Comparison of ENCODE assay signal across 8 mouse cellular contexts in the genomic region with DNA sequence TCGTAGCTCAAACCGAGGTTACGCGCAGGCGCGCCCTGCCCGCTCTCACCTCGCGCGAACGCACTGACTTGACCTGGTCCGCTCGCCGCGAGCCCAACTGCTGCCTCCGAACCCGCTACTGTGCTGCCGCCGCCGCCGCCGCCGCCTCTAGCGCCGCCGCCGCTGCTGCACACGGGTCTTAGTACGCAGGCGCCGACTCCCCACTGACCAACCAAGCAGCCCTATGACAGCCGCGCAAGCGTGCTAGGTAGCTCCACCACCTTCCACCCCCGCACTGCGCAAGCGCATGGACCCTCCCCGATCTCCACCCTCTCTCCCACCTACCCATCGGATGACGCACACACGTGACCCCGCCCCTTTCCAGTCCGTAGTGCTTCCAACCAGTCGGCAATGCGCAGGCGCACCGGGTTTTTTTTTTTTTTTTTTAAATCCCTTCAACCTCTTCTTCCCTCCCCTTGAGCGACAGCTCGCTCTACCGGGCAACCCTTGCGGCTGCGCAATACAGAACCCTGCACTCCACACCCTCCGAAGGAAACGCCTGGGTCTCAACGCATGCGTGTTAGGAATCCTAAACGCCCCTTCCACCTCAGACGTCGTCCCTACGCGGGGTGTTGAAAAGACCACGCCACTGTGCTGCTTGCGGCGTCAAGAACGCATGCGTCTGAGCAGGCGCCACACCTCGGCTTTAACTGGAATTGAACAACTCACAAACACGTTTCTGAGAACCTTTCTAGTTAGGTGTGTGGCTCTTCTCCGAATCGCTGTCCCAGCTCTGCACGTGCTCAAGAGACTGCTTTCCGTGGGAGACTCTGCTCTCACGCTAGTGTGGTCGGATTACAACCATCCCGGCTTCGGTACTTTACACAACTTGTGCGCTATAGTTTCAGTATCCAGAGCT. TPM values are rescaled to one million over a fixed set of nuclear protein-coding genes. Genes with fewer than 3 reads are reported as not detected.
DNase-seq lines count a peak whose midpoint lies in the region; ATAC-seq and TF ChIP-seq lines count a peak whose summit lies in the region.

A gene (minus strand): TSS at position 845 of the 898 bp plus-strand sequence.

- H3K4me1 ChIP-seq in bone marrow macrophage, adult 2 months (ENCODE audit: control insufficient read depth, insufficient read depth, low read length) = peaks cover 25% of the 10 kb centered on the region
- H3K4me1 ChIP-seq in embryonic fibroblast, embryonic 13.5 days (ENCODE audit: control insufficient read depth, insufficient read depth, low read length) = peaks cover 9% of the 10 kb centered on the region
- peaks cover 11% of the 10 kb centered on the region for H3K4me1 ChIP-seq in kidney, embryonic 14.5 days (ENCODE audit: control insufficient read depth, insufficient read depth, low read length)
- H3K4me1 ChIP-seq in limb, embryonic 15.5 days = peaks cover 21% of the 10 kb centered on the region

- H3K4me3 ChIP-seq in bone marrow macrophage, adult 2 months (ENCODE audit: insufficient read depth, low read length) = peak within 1 kb of the TSS; percentile 96
- H3K4me3 ChIP-seq in embryonic fibroblast, embryonic 13.5 days (ENCODE audit: insufficient read depth, low read length) = peak within 1 kb of the TSS; percentile 97
- H3K4me3 ChIP-seq in kidney, embryonic 14.5 days (ENCODE audit: low read length) = peak within 1 kb of the TSS; percentile 87
- H3K4me3 ChIP-seq in limb, embryonic 15.5 days = peak within 1 kb of the TSS; percentile 94

- H3K9me3 ChIP-seq in kidney, embryonic 14.5 days (ENCODE audit: control insufficient read depth, low read length) = no peaks in the 10 kb centered on the region
- no peaks in the 10 kb centered on the region for H3K9me3 ChIP-seq in limb, embryonic 15.5 days

- under 1% methylated on average over 78 of the region's 78 CpGs for WGBS in kidney, embryonic 14.5 days
- under 1% methylated on average over 78 of the region's 78 CpGs for WGBS in limb, embryonic 15.5 days

- peak; percentile 97 for ATAC-seq in kidney, embryonic 14.5 days (ENCODE audit: low FRiP score, low TSS enrichment)
- ATAC-seq in limb, embryonic 15.5 days (ENCODE audit: insufficient number of reproducible peaks, low FRiP score, low TSS enrichment, low read depth) = peak; percentile 98

- H3K9ac ChIP-seq in kidney, embryonic 14.5 days (ENCODE audit: low read depth, low read length) = peak within 1 kb of the TSS; percentile 98
- peak within 1 kb of the TSS; percentile 91 for H3K9ac ChIP-seq in limb, embryonic 15.5 days

- TF ChIP-seq POLR2A in bone marrow macrophage, adult 2 months (IDR thresholded peaks at IDR 0.05; ENCODE audit: borderline replicate concordance, low read depth, low read length) = no peak
- TF ChIP-seq POLR2A in embryonic fibroblast, embryonic 13.5 days (IDR thresholded peaks at IDR 0.05; ENCODE audit: low read depth, low read length) = peak; percentile 98

- TF ChIP-seq CTCF in bone marrow macrophage, adult 2 months (IDR thresholded peaks at IDR 0.05; ENCODE audit: low read depth, low read length) = no peak
- TF ChIP-seq CTCF in embryonic fibroblast, embryonic 13.5 days (IDR thresholded peaks at IDR 0.05; ENCODE audit: borderline replicate concordance, insufficient read depth, low read length) = peak; percentile 60; the same call in 1 of the 2 replicates

- H3K27me3 ChIP-seq in kidney, embryonic 14.5 days (ENCODE audit: control insufficient read depth, insufficient read depth, low read length) = no peaks in the 10 kb centered on the region
- H3K27me3 ChIP-seq in limb, embryonic 15.5 days = no peaks in the 10 kb centered on the region

- DNase-seq in A20 (ENCODE audit: low read depth, low spot score) = peak; percentile 100
- DNase-seq in heart, adult 9 months (ENCODE audit: low spot score in 2 of 2) = peak; percentile 100
- DNase-seq in monocyte, adult 2 months (ENCODE audit: low read depth in 1 of 2, low spot score in 2 of 2) = peak; percentile 100
- peak; percentile 100 for DNase-seq in spleen, postnatal 36 days (ENCODE audit: low spot score in 2 of 2)

- peak within 1 kb of the TSS; percentile 87 for H3K4me2 ChIP-seq in kidney, embryonic 14.5 days (replicated peaks; ENCODE audit: low read depth, low read length)
- peak within 1 kb of the TSS; percentile 84 for H3K4me2 ChIP-seq in limb, embryonic 15.5 days

- H3K27ac ChIP-seq in bone marrow macrophage, adult 2 months (ENCODE audit: insufficient read depth, low read depth, low read length) = peak within 1 kb of the TSS; percentile 94
- H3K27ac ChIP-seq in embryonic fibroblast, embryonic 13.5 days (ENCODE audit: insufficient read depth, low read length) = peak within 1 kb of the TSS; percentile 94
- peak within 1 kb of the TSS; percentile 98 for H3K27ac ChIP-seq in kidney, embryonic 14.5 days (ENCODE audit: low read depth, low read length)
- peak within 1 kb of the TSS; percentile 99 for H3K27ac ChIP-seq in limb, embryonic 15.5 days

- peaks cover 30% of the 10 kb centered on the region for H3K36me3 ChIP-seq in kidney, embryonic 14.5 days (ENCODE audit: control insufficient read depth, insufficient read depth, low read length)
- peaks cover 27% of the 10 kb centered on the region for H3K36me3 ChIP-seq in limb, embryonic 15.5 days

RNA-seq across cellular contexts. Expression of the gene that starts here (rescaled TPM):
- 326 and 347 TPM in 2 replicates for polyA plus RNA-seq in bone marrow macrophage, adult 2 months (2012; ENCODE audit: insufficient read depth, insufficient read length, missing spikeins)
- polyA plus RNA-seq in embryonic fibroblast, embryonic 13.5 days (2011; ENCODE audit: insufficient read length, low read depth, missing spikeins) = 725 and 764 TPM in 2 replicates
- 2,108 and 2,169 TPM in 2 replicates for polyA plus RNA-seq in kidney, embryonic 14.5 days (2014; fragmentation: Nextera tagmentation; extraction: Ambion mirVana)
- polyA plus RNA-seq in limb, embryonic 15.5 days (2015; fragmentation: Nextera tagmentation; extraction: Ambion mirVana) = 1,601 and 1,681 TPM in 2 replicates

Comparison
In these comparisons a context has a peak if more than half of its experiments do, and no peak if none do; other contexts are left out.
1. Peak in every context shown above with its lines: DNase-seq, ATAC-seq, H3K4me3 ChIP-seq and H3K27ac ChIP-seq.